Mouse (Mus musculus) A20 (cell line): ENCODE results near the gene Shkbp1.

Source experiments
- DNase-seq: peaks from one replicate; pipeline ENCODE4 v3.0.0-alpha.2; 2011; ENCODE audit warnings: low read depth, low spot score

Gene Shkbp1

GRCm38 (mm10) chr7:27366082-27366844, 10.4 kb upstream of the Shkbp1 start:
- no peak for DNase-seq

DNA sequence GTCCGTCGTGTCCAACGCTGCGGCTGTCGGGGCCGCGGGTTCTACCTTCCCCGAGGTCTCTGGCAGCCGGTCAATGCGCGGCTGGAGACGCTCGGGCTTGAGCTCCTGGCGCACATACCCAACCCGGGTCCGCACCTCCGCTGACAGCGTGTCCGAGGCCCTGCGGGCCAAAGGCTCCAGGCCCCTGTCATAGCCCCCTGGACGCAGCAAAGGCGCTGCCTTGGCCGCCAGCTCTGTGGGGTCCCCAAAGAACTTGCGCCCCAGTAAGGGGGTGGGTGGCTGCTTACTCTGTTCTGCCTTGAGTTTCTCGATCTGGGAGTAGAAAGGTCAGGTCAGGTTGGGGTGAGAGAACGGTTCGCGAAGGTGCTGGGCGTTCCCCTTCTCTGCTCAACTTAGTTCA, 8.6 kb upstream of the Shkbp1 start:
- DNase-seq, result no peak

GRCm38 (mm10) chr7:27361283-27361946, 5.6 kb upstream of the Shkbp1 start:
- peak; percentile 100 for DNase-seq

- DNase-seq, result no peak
Observed at GRCm38 (mm10) chr7:27360749-27361148, 4.9 kb upstream of the Shkbp1 start.

DNA sequence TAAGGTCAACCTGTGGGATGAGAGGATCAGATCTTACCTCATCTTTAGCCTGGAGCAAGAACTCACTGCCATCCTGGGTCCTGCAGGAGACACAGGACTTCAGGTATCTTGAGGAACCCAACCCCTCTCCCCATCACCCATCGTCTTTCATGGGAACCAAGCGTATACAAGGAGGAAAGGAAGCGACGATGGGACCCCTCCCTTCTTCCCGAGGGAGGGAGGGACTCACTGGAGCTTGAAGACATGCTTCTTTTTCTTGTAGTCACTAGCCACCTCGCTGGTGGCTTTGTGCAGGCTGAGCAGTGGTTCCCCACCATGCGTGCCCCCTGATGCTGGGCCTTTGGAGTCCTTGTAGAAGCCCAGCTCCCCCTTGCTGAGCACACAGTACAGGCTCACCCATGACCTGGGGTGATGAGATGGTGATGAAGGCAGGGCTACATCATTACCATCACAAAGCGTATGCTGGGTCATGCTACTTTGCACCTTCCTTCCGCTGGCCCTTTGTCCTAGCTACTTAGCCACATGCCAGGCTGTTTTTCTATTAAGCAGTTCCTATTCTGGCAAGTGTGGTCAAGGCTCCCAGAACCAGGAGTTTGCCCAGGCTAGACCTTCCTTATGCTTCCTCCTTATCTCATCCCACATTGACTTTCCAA, 4.0 kb upstream of the Shkbp1 start:
- DNase-seq, result no peak

DNA sequence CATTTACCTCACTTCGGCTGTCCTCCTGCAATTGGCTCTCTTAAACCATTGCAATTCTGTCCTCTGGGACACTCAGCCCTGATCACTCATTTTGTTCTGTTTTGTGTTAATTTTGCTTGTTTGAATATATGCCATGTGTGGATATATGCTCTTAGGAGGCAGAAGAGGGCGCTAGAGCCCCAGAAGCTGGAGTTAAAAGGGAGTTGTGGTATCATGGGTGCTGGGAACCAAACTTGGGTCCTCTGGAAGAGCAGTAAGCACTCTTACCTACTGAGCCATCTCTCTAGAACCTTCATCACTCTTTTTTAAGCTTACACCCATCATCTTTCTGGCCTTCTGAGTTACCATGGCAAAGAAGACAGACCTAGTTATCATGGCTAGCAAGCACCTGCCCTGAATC, 3.3 kb upstream of the Shkbp1 start:
- DNase-seq, result no peak

GRCm38 (mm10) chr7:27357595-27357978, 1.8 kb upstream of the Shkbp1 start:
- DNase-seq, result peak; percentile 89

DNA sequence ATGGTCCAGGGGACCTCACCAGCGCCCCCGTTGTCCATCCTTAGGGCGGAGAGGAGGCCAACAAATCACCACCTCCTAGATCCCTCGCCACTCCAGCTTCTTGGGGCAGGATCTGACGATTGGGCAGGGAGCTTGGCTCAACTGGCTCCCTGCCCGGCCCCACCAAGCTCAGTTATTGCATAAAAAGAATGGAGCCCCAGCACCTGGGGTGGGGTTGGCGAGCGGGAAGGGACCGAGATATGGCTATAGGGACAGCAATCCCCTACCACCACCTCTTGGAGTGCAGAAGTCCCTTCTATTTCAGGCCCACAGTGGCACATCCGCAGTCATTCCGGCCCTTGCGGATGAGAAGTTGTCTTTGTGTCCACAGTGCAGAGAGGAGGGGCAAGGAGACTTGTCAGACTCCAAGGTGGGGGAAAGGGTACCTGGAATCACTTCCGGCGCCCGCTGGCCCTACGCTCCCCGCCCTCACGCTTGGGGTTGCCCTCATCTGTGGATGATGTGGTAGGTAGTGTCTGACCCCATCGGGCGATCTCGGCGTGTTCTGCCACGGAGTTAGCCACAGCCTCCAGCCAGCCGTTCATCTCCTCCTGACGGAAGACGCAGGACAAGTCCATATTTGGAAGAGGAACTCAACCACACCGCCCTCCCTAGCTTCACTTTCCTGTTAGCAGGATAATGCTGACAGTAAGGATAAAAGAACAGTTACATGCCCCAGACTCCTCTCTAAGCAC, 1.2 kb upstream of the Shkbp1 start, which contains the start of gene Gm20479:
Gm20479 (minus strand) TSS at position 559 of the 734 bp plus-strand sequence.
- peak; percentile 92 for DNase-seq

GRCm38 (mm10) chr7:27356248-27356647, 429 bp upstream of the Shkbp1 start:
- peak; percentile 85 for DNase-seq

- no peak for DNase-seq
Observed at GRCm38 (mm10) chr7:27355261-27355660, 558 bp downstream of the Shkbp1 start.

- no peak for DNase-seq
Observed at GRCm38 (mm10) chr7:27354783-27355182, 1.0 kb downstream of the Shkbp1 start.

- no peak for DNase-seq
Observed at GRCm38 (mm10) chr7:27354144-27354543, 1.7 kb downstream of the Shkbp1 start.

DNA sequence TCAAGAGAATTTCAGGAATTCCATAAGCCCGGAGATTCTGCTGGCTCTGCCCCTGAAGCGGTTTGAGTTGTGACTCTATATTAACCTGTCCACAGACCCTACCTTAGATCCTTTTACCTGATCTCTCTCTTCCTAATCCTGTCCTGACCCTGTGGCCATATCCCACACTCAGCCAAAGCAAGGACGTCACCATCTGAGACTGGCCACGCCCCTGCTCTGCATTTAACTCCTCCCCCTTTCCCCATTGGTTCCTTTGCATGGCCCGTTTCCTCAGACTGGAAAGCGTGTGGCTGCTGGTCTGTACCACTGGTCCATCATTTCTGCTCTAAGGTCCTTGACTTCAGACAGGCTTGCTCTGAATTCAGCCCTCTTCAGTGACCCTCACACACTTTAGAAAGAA, 10.4 kb downstream of the Shkbp1 start:
- DNase-seq, result no peak

DNA sequence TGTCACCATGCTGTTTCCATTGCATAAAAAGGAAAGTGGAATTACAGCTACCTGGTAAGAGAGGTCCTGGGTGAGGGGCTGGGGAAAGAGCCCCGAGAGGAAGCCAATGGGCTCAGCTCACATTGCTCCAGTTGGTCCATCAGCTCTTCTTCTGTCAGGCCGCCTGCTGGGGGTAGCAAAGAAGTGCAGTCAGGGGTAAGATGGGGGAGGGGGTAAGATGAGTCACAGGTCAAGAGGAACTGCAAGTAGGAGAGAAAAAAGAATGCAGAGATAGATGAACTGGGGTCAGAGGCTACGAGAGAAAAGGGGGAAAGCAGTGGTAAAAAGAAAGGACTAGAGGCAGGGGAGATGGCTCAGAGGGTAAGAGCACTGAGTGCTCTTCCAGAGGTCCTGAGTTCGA, 13.2 kb downstream of the Shkbp1 start:
- peak; percentile 82 for DNase-seq

- no peak for DNase-seq
Observed at GRCm38 (mm10) chr7:27339519-27339918, 16.3 kb downstream of the Shkbp1 start.

- no peak for DNase-seq
Observed at GRCm38 (mm10) chr7:27339114-27339513, 16.7 kb downstream of the Shkbp1 start.

GRCm38 (mm10) chr7:27337175-27337853, 18.5 kb downstream of the Shkbp1 start, which contains the start of gene Ltbp4:
Gene Ltbp4 (minus strand): TSS chr7:27337692.
- peak; percentile 82 for DNase-seq

- peak; percentile 84 for DNase-seq
Observed at GRCm38 (mm10) chr7:27335928-27336823, 19.6 kb downstream of the Shkbp1 start.

DNA sequence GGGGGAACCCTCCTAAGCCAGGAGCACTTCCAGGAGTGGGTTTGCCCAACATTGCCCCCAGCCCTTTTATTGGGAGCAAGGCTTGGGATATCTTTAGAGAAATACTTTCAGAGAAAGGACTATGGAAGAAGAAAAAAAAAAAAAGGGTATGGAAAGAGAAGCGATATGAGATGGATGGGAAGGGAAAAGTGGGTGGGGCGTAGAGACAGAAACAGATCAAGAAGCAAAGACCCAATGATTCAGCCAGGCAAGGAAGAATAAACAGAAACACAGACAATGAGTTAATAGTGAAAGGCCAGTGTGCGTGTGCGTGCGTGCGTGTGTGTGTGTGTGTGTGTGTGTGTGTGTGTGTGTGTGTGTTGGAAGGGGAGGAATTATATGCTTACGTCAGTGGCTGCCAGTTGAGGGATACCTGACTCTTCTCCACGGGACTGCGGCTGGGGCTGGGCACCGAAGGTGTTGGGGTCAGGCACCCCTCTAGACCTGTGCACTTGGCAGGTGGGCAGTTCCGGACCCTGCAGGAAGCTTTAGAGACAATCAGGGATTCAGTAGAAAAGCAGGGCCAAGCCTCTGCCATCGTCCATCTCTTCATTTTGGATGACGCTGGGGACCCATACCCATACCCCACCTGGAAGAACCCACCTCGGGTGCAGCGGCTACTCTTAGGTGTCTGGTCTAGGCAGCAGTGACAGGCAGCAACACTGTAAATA, 20.7 kb downstream of the Shkbp1 start:
- no peak for DNase-seq
